Mouse (Mus musculus) retina, adult 2 months (tissue): ENCODE measurements around the gene Cisd2.

Source experiments
- DNase-seq: peaks from one replicate; pipeline ENCODE4 v3.0.0-alpha.2; 2012; ENCODE audit warnings: low read depth, low spot score

The Cisd2 gene

DNA sequence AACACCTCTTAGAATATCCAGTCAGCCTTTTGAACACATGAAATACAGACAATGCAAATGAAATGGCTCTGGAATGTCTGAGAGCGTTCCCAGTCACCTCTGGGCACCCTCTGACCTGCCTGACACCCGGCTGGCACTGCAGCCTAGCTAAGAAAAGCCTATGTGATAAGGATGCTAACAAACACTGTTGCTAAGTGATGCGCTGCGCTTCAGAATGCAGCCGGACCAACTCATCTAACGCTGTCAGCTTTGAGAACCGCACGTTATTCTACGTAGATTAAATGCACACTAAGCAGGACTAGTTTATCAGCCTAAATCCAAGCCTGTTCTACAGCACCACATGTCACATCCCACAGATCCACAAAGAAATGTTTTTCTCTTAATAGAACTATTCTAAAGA is 11.9 kb downstream of the Cisd2 start:
- no peak for DNase-seq

DNA sequence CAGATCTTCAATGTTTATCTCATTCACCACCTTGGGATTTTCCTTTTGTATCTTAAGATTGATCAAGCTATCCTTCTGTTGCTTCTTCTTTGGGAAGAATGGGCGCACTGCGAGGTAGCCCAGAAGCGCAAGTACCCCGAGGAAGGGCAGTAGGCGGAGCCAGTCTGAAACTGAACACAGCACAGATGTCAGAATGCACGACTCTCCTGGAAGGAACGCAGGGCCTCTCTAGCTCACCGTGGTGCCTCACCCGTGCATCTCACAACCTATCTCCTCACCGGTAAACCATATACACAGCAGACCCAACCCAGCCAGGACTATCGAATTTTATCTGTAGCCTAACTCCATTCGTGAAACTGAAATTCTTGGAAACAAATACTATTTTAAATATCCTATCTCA is 12.7 kb downstream of the Cisd2 start:
- no peak for DNase-seq

DNA sequence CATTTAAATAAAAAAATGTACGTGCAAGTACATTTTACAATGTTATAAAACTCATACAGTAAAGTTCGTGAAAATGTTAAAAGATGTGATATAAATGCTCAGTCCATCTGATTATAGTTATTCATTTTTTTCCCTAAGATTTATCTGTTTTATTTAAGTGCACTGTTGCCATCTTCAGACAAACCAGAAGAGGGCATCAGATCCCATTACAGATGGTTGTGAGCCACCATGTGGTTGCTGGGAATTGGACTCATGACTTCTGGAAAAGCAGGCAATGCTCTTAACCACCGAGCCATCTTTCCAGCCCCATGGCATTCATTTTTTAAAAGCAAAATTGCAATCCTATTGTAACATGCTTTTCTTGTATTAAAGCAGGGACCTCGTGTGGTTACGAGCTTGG is 14.5 kb downstream of the Cisd2 start:
- DNase-seq: no peak

DNA sequence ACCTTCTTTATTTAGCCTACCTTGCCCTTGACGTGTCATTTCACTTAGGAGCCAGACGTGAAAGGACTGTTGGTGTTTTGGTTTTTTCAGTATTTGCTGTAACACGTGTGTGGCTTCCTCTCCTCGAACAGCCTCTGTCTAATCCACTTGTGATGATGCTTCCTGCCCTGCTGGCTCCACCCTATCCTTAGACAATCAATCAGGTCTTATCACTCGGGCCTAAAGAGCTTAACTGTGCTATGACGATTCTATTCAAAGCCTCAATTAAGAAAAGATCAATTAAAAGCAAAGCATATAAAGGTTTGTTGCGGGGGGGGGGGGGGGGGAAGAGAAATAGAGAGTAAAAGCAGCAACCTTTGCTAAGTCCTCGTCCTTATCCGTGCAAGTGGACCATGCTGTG is 16.4 kb downstream of the Cisd2 start:
- no peak for DNase-seq

DNA sequence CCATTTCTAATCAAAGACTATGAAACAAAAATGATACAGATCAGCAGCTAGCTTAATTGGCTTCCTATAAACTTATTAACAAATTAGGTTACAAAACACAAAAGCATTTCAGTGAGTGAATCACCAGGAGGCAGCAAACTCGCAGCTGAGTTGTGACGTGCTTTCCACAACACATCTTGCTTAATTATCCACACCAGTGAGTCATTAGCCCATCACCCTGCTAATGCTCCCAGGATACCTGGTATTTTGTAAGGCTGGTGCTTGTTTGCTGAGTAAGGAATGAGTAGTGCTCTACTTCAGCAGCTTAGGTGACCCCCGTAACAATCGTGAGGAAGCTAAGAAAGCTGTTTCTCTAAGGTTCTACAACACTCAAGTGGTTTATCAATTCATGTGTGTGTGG is 19.1 kb downstream of the Cisd2 start:
- no peak for DNase-seq

DNA sequence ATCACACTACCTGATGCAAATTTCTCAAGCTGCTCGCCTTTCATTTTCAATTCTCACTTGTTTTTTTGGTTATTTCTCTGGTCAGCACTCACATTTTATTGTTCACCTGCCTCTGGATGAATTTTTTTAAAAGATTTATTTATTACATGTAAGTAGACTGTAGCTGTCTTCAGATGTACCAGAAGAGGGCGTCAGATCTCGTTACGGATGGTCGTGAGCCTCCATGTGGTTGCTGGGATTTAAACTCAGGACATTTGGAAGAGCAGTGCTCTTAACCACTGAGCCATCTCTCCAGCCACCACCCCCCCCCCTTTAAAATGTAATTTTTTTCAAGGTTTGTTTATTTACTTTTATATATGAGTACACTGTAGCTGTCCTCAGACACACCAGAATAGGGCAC is 19.9 kb downstream of the Cisd2 start:
- DNase-seq: no peak

DNA sequence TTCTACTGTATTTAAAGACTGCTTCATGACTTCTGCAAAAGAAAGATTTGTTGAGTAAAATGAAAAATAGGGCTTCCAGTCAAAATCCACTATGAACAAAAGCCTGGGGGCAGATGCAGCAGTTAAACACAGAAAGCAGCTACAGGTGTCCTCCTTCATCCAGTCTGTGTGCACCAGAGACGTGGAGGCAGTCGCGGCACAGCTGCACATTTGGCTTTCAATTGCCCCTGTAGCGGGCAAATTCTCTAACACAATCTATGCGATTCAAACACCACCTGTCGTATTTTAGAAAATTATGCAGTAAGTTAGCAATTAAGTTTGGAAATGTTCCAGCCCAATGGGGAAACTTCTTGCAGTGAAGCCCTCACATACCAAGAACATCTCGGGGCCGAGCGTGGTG is 20.5 kb downstream of the Cisd2 start:
- no peak for DNase-seq

DNA sequence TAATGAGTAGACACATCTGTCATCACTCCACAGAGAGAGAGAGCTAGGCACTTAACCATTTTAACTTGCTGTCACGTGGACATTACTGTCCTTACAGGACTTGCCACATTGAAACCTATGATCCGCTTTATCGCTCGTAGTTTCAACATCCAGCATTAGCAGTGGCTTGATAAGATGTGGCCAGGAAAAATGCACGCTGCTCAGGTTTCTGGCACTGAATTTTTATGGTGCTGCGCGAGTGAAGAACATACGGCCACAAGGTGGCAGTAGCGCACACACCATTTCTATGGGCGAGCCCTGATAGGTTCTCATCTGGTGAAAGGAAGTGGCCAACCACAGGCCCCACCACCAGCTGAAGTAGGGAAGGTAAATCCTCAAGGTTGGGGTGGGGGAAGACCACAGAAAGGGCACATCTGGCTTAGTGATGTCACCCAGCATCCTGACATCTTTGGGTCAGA is 21.5 kb downstream of the Cisd2 start:
- DNase-seq: peak; percentile 61

DNA sequence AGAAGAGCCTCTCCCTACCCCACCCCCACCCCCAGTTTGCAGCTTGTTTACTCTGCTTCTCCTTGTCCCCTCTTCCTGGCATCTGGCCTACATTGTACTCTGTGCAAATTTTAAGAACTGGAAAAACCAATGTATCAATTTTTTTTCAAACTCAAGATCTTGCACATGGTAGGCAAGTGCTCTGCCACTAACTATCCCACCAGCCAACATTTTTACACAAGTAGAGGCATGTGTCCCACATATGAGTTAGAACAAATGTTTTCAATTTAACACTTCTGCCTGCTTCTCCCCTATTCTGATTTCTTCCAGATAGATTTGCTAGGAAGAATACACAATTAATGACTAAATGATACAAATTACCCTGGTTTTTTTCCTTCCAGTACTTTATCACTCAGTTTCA is 26.6 kb downstream of the Cisd2 start:
- DNase-seq: no peak

DNA sequence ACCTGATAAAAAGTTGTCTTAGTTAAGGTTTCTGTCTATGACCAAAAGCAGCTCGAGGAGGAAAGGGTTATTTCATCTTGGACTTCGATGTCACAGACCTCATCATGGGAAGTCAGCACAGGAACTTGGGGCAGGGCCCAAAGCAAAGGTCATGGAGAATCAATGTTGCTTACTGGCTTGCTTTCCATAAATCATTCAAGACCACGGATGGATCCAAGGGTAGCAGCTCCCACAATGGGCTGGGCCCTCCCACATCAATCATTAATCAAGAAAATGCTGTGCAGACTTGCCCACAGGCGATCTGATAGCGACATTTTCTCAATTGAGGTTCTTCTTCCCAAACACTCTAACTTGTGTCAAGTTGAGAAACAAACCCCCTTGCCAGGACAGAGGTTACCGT is 27.6 kb downstream of the Cisd2 start:
- DNase-seq: no peak

DNA sequence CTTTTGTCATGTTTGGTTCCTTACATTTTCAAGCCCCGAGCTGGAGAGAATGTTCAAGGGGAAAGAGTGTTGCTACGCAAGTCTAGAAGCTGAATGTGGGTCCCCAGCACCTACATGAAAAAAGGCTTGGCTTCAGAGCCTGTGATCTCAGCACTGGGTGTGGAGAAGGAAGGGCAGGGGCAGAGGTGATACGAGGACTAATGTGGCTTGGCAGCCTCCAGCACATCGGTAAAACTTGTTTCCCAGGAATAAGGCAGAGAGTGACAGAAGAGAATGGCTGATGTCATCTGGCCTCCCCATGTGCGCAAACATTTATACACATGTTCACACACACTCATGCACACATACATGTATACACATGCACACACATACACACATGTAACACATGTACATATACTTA is 28.6 kb downstream of the Cisd2 start:
- no peak for DNase-seq

DNA sequence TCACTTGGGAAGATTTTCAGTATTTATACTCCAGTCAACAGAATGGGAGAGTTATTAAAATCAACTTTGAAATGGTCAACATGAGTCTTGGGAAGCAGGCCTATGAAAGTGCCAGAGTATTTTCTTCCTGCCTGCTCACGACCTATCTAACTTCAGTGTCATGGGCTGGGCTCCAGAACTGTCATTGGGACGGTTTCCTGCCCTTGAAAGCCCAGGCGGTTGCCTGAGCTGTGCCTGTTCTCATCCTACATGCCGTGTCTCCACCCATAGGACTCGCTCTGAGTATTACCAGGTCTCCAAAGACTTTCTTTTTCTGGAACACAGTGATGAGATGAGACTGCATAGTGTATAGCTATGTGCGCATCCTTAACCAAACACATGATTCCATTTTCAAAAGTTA is 30.5 kb downstream of the Cisd2 start:
- no peak for DNase-seq

DNA sequence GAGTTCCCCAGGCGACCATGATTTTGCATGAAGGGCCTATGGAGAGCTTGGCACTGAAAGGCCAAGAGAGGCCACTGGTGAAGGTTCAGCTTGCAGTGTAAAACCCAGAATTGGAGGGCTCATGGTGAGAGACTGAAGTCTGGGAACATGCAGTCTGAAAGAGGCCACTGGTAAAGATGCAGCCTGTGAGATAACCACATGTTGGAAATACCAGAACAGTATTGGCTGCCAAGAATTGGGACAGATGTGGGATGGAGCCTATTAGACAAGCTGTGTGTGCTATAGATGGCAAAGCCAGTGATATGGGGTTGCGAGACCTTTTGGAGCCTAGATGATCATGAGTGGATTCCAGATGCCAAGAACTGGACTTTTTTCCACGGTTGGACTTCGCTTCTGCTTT is 43.9 kb downstream of the Cisd2 start:
- no peak for DNase-seq

DNA sequence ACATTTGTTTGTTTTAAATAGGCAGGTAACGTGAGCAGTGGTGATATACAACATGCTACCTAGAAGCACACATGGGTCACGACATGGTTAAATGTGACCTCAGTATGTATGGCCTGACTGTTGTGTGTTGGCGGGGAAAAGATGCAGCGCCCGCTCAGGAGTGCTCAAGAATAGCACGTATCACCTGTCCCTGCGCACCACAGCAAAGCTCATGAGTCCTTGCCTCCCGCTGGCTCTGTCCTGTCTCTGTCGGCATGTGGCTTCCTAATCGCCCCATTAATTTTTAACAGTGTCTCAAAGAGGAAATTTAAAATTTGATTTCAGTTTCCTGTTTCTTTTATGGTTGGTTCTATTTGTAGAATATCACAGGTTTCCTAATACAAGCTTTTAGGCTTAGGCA is 46.3 kb downstream of the Cisd2 start:
- DNase-seq: no peak

DNA sequence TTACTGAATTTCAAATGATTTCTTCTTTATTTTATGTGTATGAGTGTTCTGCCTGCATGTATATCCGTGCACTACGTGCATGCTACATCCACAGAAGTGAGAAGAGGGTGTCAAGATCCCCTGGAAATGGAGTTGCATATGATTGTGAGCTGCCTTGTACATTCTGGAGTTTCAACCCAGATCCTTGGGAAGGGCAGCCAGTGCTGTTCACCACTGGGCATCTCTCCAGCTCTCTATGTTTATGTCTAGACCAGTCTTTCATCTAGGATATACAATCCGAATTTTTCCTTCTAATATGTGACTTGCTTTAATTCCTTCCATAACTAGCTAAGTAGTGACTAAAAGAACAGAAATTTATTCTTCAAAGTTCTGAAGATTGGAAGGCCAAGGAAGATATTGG is 47.9 kb downstream of the Cisd2 start:
- DNase-seq: no peak

DNA sequence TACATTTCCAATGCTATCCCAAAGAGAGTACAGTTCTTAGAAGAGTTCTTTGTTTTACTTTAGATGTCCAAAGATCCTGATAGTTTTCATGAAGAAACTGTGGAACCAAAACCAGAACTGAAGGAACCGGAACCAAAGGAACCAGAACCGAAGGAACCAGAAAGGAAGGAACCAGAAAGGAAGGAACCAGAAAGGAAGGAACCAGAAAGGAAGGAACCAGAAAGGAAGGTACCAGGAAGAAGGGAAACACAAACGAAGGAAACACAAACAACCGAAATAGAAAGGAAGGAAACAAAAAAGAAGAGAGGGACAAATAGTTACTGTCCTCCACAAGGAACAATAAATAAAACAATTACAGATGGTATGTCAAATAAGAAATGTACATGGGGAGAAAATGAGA is 66.3 kb downstream of the Cisd2 start:
- no peak for DNase-seq
